Mouse (Mus musculus): ENCODE data around the gene Clec12a. TPM values are rescaled to one million over a fixed set of nuclear protein-coding genes. Genes with fewer than 3 reads are reported as not detected.
"Not testable (repeated sequence)": the region's sequence is repeated elsewhere in the genome, so short reads cannot be mapped to it uniquely, and the experiment has no call there.

Gene Clec12a
- polyA plus RNA-seq (2016; fragmentation: Nextera tagmentation; extraction: Ambion mirVana) = 0.05 TPM in 1 of 2 replicates, not detected in the other

GRCm38 (mm10) chr6:129342391-129342790 lies at the start of gene Clec12a:
Gene Clec12a (plus strand): TSS chr6:129342691.
- DNase-seq (ENCODE audit: low spot score); H3K9me3 ChIP-seq; H3K27ac ChIP-seq; H3K4me1 ChIP-seq; H3K4me3 ChIP-seq; H3K27me3 ChIP-seq (ENCODE audit: insufficient read depth, poor library complexity, severe bottlenecking); H3K36me3 ChIP-seq: not testable (repeated sequence)
- 78% methylated on average over 4 of the region's 4 CpGs for WGBS

- no peaks in the 10 kb centered on the region for H3K4me1 ChIP-seq
- no peaks in the 10 kb centered on the region for H3K36me3 ChIP-seq
- H3K27ac ChIP-seq = no peak overlapping the region
- WGBS = 52% methylated on average over 1 of the region's 1 CpGs
- H3K4me3 ChIP-seq = no peak overlapping the region
- DNase-seq (ENCODE audit: low spot score) = no peak
- no peaks in the 10 kb centered on the region for H3K27me3 ChIP-seq (ENCODE audit: insufficient read depth, poor library complexity, severe bottlenecking)
- H3K9me3 ChIP-seq = no peaks in the 10 kb centered on the region
Observed at GRCm38 (mm10) chr6:129304180-129304579, 38.3 kb upstream of the Clec12a start.

- no peak for DNase-seq (ENCODE audit: low spot score)
- Histone ChIP-seq H3K27me3 (ENCODE audit: insufficient read depth, poor library complexity, severe bottlenecking) (no peaks in the 10 kb centered on the region), H3K27ac (no peak overlapping the region), H3K4me3 (no peak overlapping the region), H3K36me3 (no peaks in the 10 kb centered on the region), H3K4me1 (no peaks in the 10 kb centered on the region), H3K9me3 (no peaks in the 10 kb centered on the region)
- WGBS = 77% methylated on average over 3 of the region's 3 CpGs
Observed at GRCm38 (mm10) chr6:129312499-129312898, 30.0 kb upstream of the Clec12a start.

GRCm38 (mm10) chr6:129314655-129315168 lies 27.8 kb upstream of the Clec12a start:
- no peak for DNase-seq (ENCODE audit: low spot score)
- 78% methylated on average over 3 of the region's 3 CpGs for WGBS
- no peaks in the 10 kb centered on the region for H3K4me1 ChIP-seq
- H3K9me3 ChIP-seq = no peaks in the 10 kb centered on the region
- no peak overlapping the region for H3K27ac ChIP-seq
- no peak overlapping the region for H3K4me3 ChIP-seq
- no peaks in the 10 kb centered on the region for H3K27me3 ChIP-seq (ENCODE audit: insufficient read depth, poor library complexity, severe bottlenecking)
- no peaks in the 10 kb centered on the region for H3K36me3 ChIP-seq

- 77% methylated on average over 1 of the region's 1 CpGs for WGBS
- Histone ChIP-seq H3K36me3 (no peaks in the 10 kb centered on the region), H3K4me1 (no peaks in the 10 kb centered on the region), H3K27ac (no peak overlapping the region), H3K4me3 (no peak overlapping the region), H3K9me3 (no peaks in the 10 kb centered on the region), H3K27me3 (ENCODE audit: insufficient read depth, poor library complexity, severe bottlenecking) (no peaks in the 10 kb centered on the region)
- no peak for DNase-seq (ENCODE audit: low spot score)
Observed at GRCm38 (mm10) chr6:129315698-129316097, 26.8 kb upstream of the Clec12a start.

GRCm38 (mm10) chr6:129316463-129316862 lies 26.0 kb upstream of the Clec12a start:
- Histone ChIP-seq H3K27ac (no peak overlapping the region), H3K9me3 (no peaks in the 10 kb centered on the region), H3K36me3 (no peaks in the 10 kb centered on the region), H3K4me3 (no peak overlapping the region), H3K27me3 (ENCODE audit: insufficient read depth, poor library complexity, severe bottlenecking) (no peaks in the 10 kb centered on the region), H3K4me1 (no peaks in the 10 kb centered on the region)
- DNase-seq (ENCODE audit: low spot score) = no peak
- WGBS = 62% methylated on average over 2 of the region's 2 CpGs

- WGBS = 38% methylated on average over 1 of the region's 1 CpGs
- H3K27me3 ChIP-seq (ENCODE audit: insufficient read depth, poor library complexity, severe bottlenecking) = no peaks in the 10 kb centered on the region
- no peaks in the 10 kb centered on the region for H3K9me3 ChIP-seq
- no peak for DNase-seq (ENCODE audit: low spot score)
- no peak overlapping the region for H3K27ac ChIP-seq
- no peak overlapping the region for H3K4me3 ChIP-seq
- no peaks in the 10 kb centered on the region for H3K4me1 ChIP-seq
- no peaks in the 10 kb centered on the region for H3K36me3 ChIP-seq
Observed at GRCm38 (mm10) chr6:129318395-129318794, 24.1 kb upstream of the Clec12a start.

GRCm38 (mm10) chr6:129319331-129319730 lies 23.2 kb upstream of the Clec12a start:
- Histone ChIP-seq H3K9me3 (no peaks in the 10 kb centered on the region), H3K27ac (no peak overlapping the region), H3K27me3 (ENCODE audit: insufficient read depth, poor library complexity, severe bottlenecking) (no peaks in the 10 kb centered on the region), H3K36me3 (no peaks in the 10 kb centered on the region), H3K4me3 (no peak overlapping the region), H3K4me1 (no peaks in the 10 kb centered on the region)
- 77% methylated on average over 4 of the region's 4 CpGs for WGBS
- DNase-seq (ENCODE audit: low spot score) = no peak

GRCm38 (mm10) chr6:129326016-129326415 lies 16.5 kb upstream of the Clec12a start:
- Histone ChIP-seq H3K36me3 (no peaks in the 10 kb centered on the region), H3K9me3 (no peaks in the 10 kb centered on the region), H3K4me3 (no peak overlapping the region), H3K27ac (no peak overlapping the region), H3K4me1 (no peaks in the 10 kb centered on the region), H3K27me3 (ENCODE audit: insufficient read depth, poor library complexity, severe bottlenecking) (no peaks in the 10 kb centered on the region)
- no peak for DNase-seq (ENCODE audit: low spot score)
- WGBS = 59% methylated on average over 1 of the region's 1 CpGs

- 73% methylated on average over 13 of the region's 13 CpGs for WGBS
- H3K4me1 ChIP-seq = no peaks in the 10 kb centered on the region
- H3K9me3 ChIP-seq = no peaks in the 10 kb centered on the region
- H3K36me3 ChIP-seq = no peaks in the 10 kb centered on the region
- H3K27ac ChIP-seq = no peak overlapping the region
- H3K4me3 ChIP-seq = no peak overlapping the region
- no peaks in the 10 kb centered on the region for H3K27me3 ChIP-seq (ENCODE audit: insufficient read depth, poor library complexity, severe bottlenecking)
- DNase-seq (ENCODE audit: low spot score) = no peak
Observed at GRCm38 (mm10) chr6:129326568-129327150, 15.8 kb upstream of the Clec12a start.

GRCm38 (mm10) chr6:129331610-129332009 lies 10.9 kb upstream of the Clec12a start, which contains the start of gene 4922502D21Rik:
Gene 4922502D21Rik (minus strand): TSS chr6:129331796.
- H3K4me1 ChIP-seq = no peaks in the 10 kb centered on the region
- no peaks in the 10 kb centered on the region for H3K36me3 ChIP-seq
- no peak for DNase-seq (ENCODE audit: low spot score)
- H3K9me3 ChIP-seq = no peaks in the 10 kb centered on the region
- H3K27me3 ChIP-seq (ENCODE audit: insufficient read depth, poor library complexity, severe bottlenecking) = no peaks in the 10 kb centered on the region
- no peak within 1 kb of the TSS for H3K4me3 ChIP-seq
- no peak within 1 kb of the TSS for H3K27ac ChIP-seq
- WGBS = 54% methylated on average over 11 of the region's 11 CpGs

- Histone ChIP-seq H3K4me3 (no peak overlapping the region), H3K4me1 (no peaks in the 10 kb centered on the region), H3K9me3 (no peaks in the 10 kb centered on the region), H3K27me3 (ENCODE audit: insufficient read depth, poor library complexity, severe bottlenecking) (no peaks in the 10 kb centered on the region), H3K36me3 (no peaks in the 10 kb centered on the region), H3K27ac (no peak overlapping the region)
- peak; percentile 75 for DNase-seq (ENCODE audit: low spot score)
- 30% methylated on average over 11 of the region's 11 CpGs for WGBS
Observed at GRCm38 (mm10) chr6:129333674-129334078, 8.8 kb upstream of the Clec12a start.

- no peaks in the 10 kb centered on the region for H3K36me3 ChIP-seq
- H3K9me3 ChIP-seq = no peaks in the 10 kb centered on the region
- no peaks in the 10 kb centered on the region for H3K4me1 ChIP-seq
- no peak overlapping the region for H3K4me3 ChIP-seq
- no peak overlapping the region for H3K27ac ChIP-seq
- no peak for DNase-seq (ENCODE audit: low spot score)
- WGBS = 71% methylated on average over 1 of the region's 1 CpGs
- H3K27me3 ChIP-seq (ENCODE audit: insufficient read depth, poor library complexity, severe bottlenecking) = no peaks in the 10 kb centered on the region
Observed at GRCm38 (mm10) chr6:129337751-129338150, 4.7 kb upstream of the Clec12a start.

- H3K9me3 ChIP-seq = no peaks in the 10 kb centered on the region
- 71% methylated on average over 3 of the region's 3 CpGs for WGBS
- H3K4me1 ChIP-seq = no peaks in the 10 kb centered on the region
- DNase-seq (ENCODE audit: low spot score) = no peak
- H3K4me3 ChIP-seq = no peak overlapping the region
- H3K36me3 ChIP-seq = no peaks in the 10 kb centered on the region
- H3K27ac ChIP-seq = no peak overlapping the region
- H3K27me3 ChIP-seq (ENCODE audit: insufficient read depth, poor library complexity, severe bottlenecking) = no peaks in the 10 kb centered on the region
Observed at GRCm38 (mm10) chr6:129344408-129344807, 1.9 kb downstream of the Clec12a start.
